Mouse (Mus musculus) thymus, adult 18-20 months (tissue): ENCODE measurements around the gene Prr5.

Source experiments
- DNase-seq, 2 experiments: peaks; one replicate each; pipeline ENCODE4 v3.0.0; 2022; ENCODE audit warnings: mixed read lengths in 2 of 2

Prr5 gene

GRCm38 (mm10) chr15:84681455-84682193 lies 12.2 kb downstream of the Prr5 start:
- peak in 1 of 2 experiments; percentile 17 for DNase-seq

- DNase-seq, result no peak
These were observed 12.8 kb downstream of the Prr5 start for GRCm38 (mm10) chr15:84682206-84682605.

GRCm38 (mm10) chr15:84682821-84683220 lies 13.4 kb downstream of the Prr5 start:
- DNase-seq, result no peak

- no peak for DNase-seq
These were observed 15.1 kb downstream of the Prr5 start for GRCm38 (mm10) chr15:84684520-84684919.

- peak; percentile 21 to 56 for DNase-seq
These were observed 16.0 kb downstream of the Prr5 start for GRCm38 (mm10) chr15:84685417-84685816.

GRCm38 (mm10) chr15:84687904-84688303 lies 18.5 kb downstream of the Prr5 start:
- no peak for DNase-seq

- DNase-seq, result no peak
These were observed 19.9 kb downstream of the Prr5 start for GRCm38 (mm10) chr15:84689356-84689755.

- no peak for DNase-seq
These were observed 22.1 kb downstream of the Prr5 start for GRCm38 (mm10) chr15:84691513-84691912.

- no peak for DNase-seq
These were observed 23.2 kb downstream of the Prr5 start for GRCm38 (mm10) chr15:84692645-84693044.

- no peak for DNase-seq
These were observed 26.6 kb downstream of the Prr5 start for GRCm38 (mm10) chr15:84696021-84696420.

- DNase-seq, result no peak
These were observed 28.2 kb downstream of the Prr5 start for GRCm38 (mm10) chr15:84697611-84698011.

GRCm38 (mm10) chr15:84698189-84698588 lies 28.8 kb downstream of the Prr5 start:
- DNase-seq, result no peak

- DNase-seq, result no peak
These were observed 30.9 kb downstream of the Prr5 start for GRCm38 (mm10) chr15:84700147-84700794.

- DNase-seq, result no peak
These were observed 32.5 kb downstream of the Prr5 start for GRCm38 (mm10) chr15:84701947-84702346.

GRCm38 (mm10) chr15:84702391-84703345 lies 33.2 kb downstream of the Prr5 start:
- no peak for DNase-seq

GRCm38 (mm10) chr15:84703992-84704391 lies 34.6 kb downstream of the Prr5 start:
- no peak for DNase-seq

- no peak for DNase-seq
These were observed 36.0 kb downstream of the Prr5 start for GRCm38 (mm10) chr15:84705351-84705901.

- DNase-seq, result no peak
These were observed 37.7 kb downstream of the Prr5 start for GRCm38 (mm10) chr15:84706983-84707619.

- DNase-seq, result no peak
These were observed 43.4 kb downstream of the Prr5 start for GRCm38 (mm10) chr15:84712566-84713405.

GRCm38 (mm10) chr15:84714730-84715129 lies 45.3 kb downstream of the Prr5 start:
- no peak for DNase-seq

- no peak for DNase-seq
These were observed 45.7 kb downstream of the Prr5 start for GRCm38 (mm10) chr15:84715132-84715531.
